ENCODE assay signal across 20 mouse cellular contexts in genomic region chr4:27429210-27429789, GRCm38 (mm10).
DNase-seq lines count a peak whose midpoint lies in the region; ATAC-seq and TF ChIP-seq lines count a peak whose summit lies in the region.
"Had no signal": no experiment of that assay in that cellular context is flagged by ENCODE, and none has a peak within 500 bp of the region (broad histone marks: within the 10 kb centered on the region; RNA-seq: fewer than 3 reads in every experiment).

No protein-coding gene starts in this region.

- H3K27ac ChIP-seq in forebrain, embryonic 11.5 days (ENCODE audit: low read depth, low read length): no peak overlapping the region
- H3K27ac ChIP-seq in forebrain, postnatal 0 days (ENCODE audit: low read depth, low read length): no peak overlapping the region
- no peak overlapping the region for H3K27ac ChIP-seq in hindbrain, embryonic 14.5 days
- H3K27ac ChIP-seq in hindbrain, postnatal 0 days: no peak overlapping the region
- H3K27ac ChIP-seq in forebrain, embryonic 16.5 days (ENCODE audit: low read length): no peak overlapping the region
- no peak overlapping the region for H3K27ac ChIP-seq in neural tube, embryonic 14.5 days (ENCODE audit: low read depth, low read length)
- H3K27ac ChIP-seq: embryonic facial prominence, embryonic 13.5 days; hindbrain, embryonic 15.5 days had no signal

- H3K36me3 ChIP-seq in forebrain, embryonic 11.5 days (ENCODE audit: control insufficient read depth, insufficient read depth, low read length): no peaks in the 10 kb centered on the region
- no peaks in the 10 kb centered on the region for H3K36me3 ChIP-seq in forebrain, postnatal 0 days (ENCODE audit: insufficient read depth)
- no peaks in the 10 kb centered on the region for H3K36me3 ChIP-seq in hindbrain, embryonic 14.5 days (replicated peaks; ENCODE audit: control insufficient read depth, insufficient read depth)
- H3K36me3 ChIP-seq in hindbrain, postnatal 0 days (ENCODE audit: insufficient read depth, low read length): no peaks in the 10 kb centered on the region
- H3K36me3 ChIP-seq in forebrain, embryonic 16.5 days (ENCODE audit: control insufficient read depth, insufficient read depth): no peaks in the 10 kb centered on the region
- H3K36me3 ChIP-seq in neural tube, embryonic 14.5 days (ENCODE audit: control insufficient read depth, insufficient read depth, low read length): no peaks in the 10 kb centered on the region
- H3K36me3 ChIP-seq: embryonic facial prominence, embryonic 13.5 days; G1E; heart, embryonic 12.5 days; hindbrain, embryonic 15.5 days had no signal

- peak; percentile 67; the same call in 1 of the 2 replicates for ATAC-seq in forebrain, embryonic 11.5 days (replicated peaks; ENCODE audit: low FRiP score)
- no peak for ATAC-seq in forebrain, postnatal 0 days
- peak; percentile 84 for ATAC-seq in hindbrain, embryonic 14.5 days (ENCODE audit: low FRiP score)
- no peak for ATAC-seq in hindbrain, postnatal 0 days
- peak; percentile 45 for ATAC-seq in forebrain, embryonic 16.5 days
- ATAC-seq in neural tube, embryonic 14.5 days (ENCODE audit: low read depth): peak; percentile 79
- ATAC-seq: CD4-positive, CD25-positive, alpha-beta regulatory T cell, adult 4 months had no signal

- H3K9me3 ChIP-seq in forebrain, embryonic 11.5 days (ENCODE audit: control insufficient read depth, low read length): no peaks in the 10 kb centered on the region
- no peaks in the 10 kb centered on the region for H3K9me3 ChIP-seq in forebrain, postnatal 0 days (ENCODE audit: low read length)
- H3K9me3 ChIP-seq in hindbrain, embryonic 14.5 days (ENCODE audit: control insufficient read depth, low read length): no peaks in the 10 kb centered on the region
- H3K9me3 ChIP-seq in hindbrain, postnatal 0 days (ENCODE audit: low read length): no peaks in the 10 kb centered on the region
- H3K9me3 ChIP-seq in forebrain, embryonic 16.5 days (ENCODE audit: control insufficient read depth, low read length): no peaks in the 10 kb centered on the region
- no peaks in the 10 kb centered on the region for H3K9me3 ChIP-seq in neural tube, embryonic 14.5 days (ENCODE audit: control insufficient read depth, low read length)
- H3K9me3 ChIP-seq: embryonic facial prominence, embryonic 13.5 days; G1E; heart, embryonic 12.5 days; hindbrain, embryonic 15.5 days had no signal

- TF ChIP-seq CTCF in forebrain, postnatal 0 days (IDR thresholded peaks at IDR 0.05; ENCODE audit: low read depth): no peak
- no peak for TF ChIP-seq CTCF in hindbrain, postnatal 0 days (IDR thresholded peaks at IDR 0.05; ENCODE audit: low read depth)

- no peak overlapping the region for H3K4me2 ChIP-seq in forebrain, embryonic 11.5 days (ENCODE audit: low read depth, low read length, severe bottlenecking)
- no peak overlapping the region for H3K4me2 ChIP-seq in forebrain, postnatal 0 days (ENCODE audit: low read depth)
- H3K4me2 ChIP-seq in hindbrain, embryonic 14.5 days (replicated peaks): no peak overlapping the region
- H3K4me2 ChIP-seq in hindbrain, postnatal 0 days (ENCODE audit: low read depth, low read length): no peak overlapping the region
- H3K4me2 ChIP-seq in forebrain, embryonic 16.5 days (ENCODE audit: low read length): no peak overlapping the region
- H3K4me2 ChIP-seq in neural tube, embryonic 14.5 days (ENCODE audit: low read depth, low read length): no peak overlapping the region
- H3K4me2 ChIP-seq: embryonic facial prominence, embryonic 13.5 days; heart, embryonic 12.5 days; hindbrain, embryonic 15.5 days had no signal

- no peaks in the 10 kb centered on the region for H3K27me3 ChIP-seq in forebrain, embryonic 11.5 days (ENCODE audit: control insufficient read depth, insufficient read depth, low read length)
- H3K27me3 ChIP-seq in forebrain, postnatal 0 days (ENCODE audit: insufficient read depth, low read length): no peaks in the 10 kb centered on the region
- no peaks in the 10 kb centered on the region for H3K27me3 ChIP-seq in hindbrain, embryonic 14.5 days (ENCODE audit: control insufficient read depth, insufficient read depth, low read length)
- H3K27me3 ChIP-seq in hindbrain, postnatal 0 days (ENCODE audit: insufficient read depth, low read length): no peaks in the 10 kb centered on the region
- no peaks in the 10 kb centered on the region for H3K27me3 ChIP-seq in forebrain, embryonic 16.5 days (replicated peaks; ENCODE audit: control insufficient read depth, insufficient read depth, low read length)
- no peaks in the 10 kb centered on the region for H3K27me3 ChIP-seq in neural tube, embryonic 14.5 days (ENCODE audit: control insufficient read depth, insufficient read depth, low read length)
- H3K27me3 ChIP-seq: embryonic facial prominence, embryonic 13.5 days; heart, embryonic 12.5 days; hindbrain, embryonic 15.5 days had no signal

- no peak for DNase-seq in forebrain, embryonic 11.5 days (ENCODE audit: low spot score)
- no peak for DNase-seq in forebrain, postnatal 0 days
- no peak for DNase-seq in hindbrain, embryonic 14.5 days (ENCODE audit: low spot score)
- no peak for DNase-seq in hindbrain, postnatal 0 days (ENCODE audit: low spot score)
- DNase-seq in kidney, postnatal 4 days: no peak
- DNase-seq in frontal cortex, postnatal 36 days (ENCODE audit: low spot score in 2 of 2): no peak
- DNase-seq: adrenal gland, postnatal 14 days; B cell, adult 2 months; cerebellum, adult 18-20 months; cerebellum, adult 9-11 months; cerebellum, postnatal 36 days; gastrocnemius, postnatal 14 days; kidney, adult 11 months had no signal

- no peaks in the 10 kb centered on the region for H3K4me1 ChIP-seq in forebrain, embryonic 11.5 days (replicated peaks; ENCODE audit: control insufficient read depth, insufficient read depth, low read length)
- H3K4me1 ChIP-seq in forebrain, postnatal 0 days (ENCODE audit: insufficient read depth): peaks cover 5% of the 10 kb centered on the region; the same call in 1 of the 2 replicates
- no peaks in the 10 kb centered on the region for H3K4me1 ChIP-seq in hindbrain, embryonic 14.5 days (replicated peaks; ENCODE audit: control insufficient read depth, insufficient read depth, low read length)
- no peaks in the 10 kb centered on the region for H3K4me1 ChIP-seq in hindbrain, postnatal 0 days (ENCODE audit: insufficient read depth, low read length)
- H3K4me1 ChIP-seq in forebrain, embryonic 16.5 days (replicated peaks; ENCODE audit: control insufficient read depth, insufficient read depth, low read length): peaks cover 7% of the 10 kb centered on the region
- no peaks in the 10 kb centered on the region for H3K4me1 ChIP-seq in neural tube, embryonic 14.5 days (ENCODE audit: control insufficient read depth, insufficient read depth, low read length)
- H3K4me1 ChIP-seq: embryonic facial prominence, embryonic 13.5 days; heart, embryonic 12.5 days; hindbrain, embryonic 15.5 days had no signal

- 59% methylated on average over 5 of the region's 5 CpGs for WGBS in forebrain, embryonic 11.5 days
- 39% methylated on average over 5 of the region's 5 CpGs for WGBS in forebrain, postnatal 0 days
- 55% methylated on average over 5 of the region's 5 CpGs for WGBS in hindbrain, embryonic 14.5 days
- WGBS in hindbrain, postnatal 0 days: 46% methylated on average over 5 of the region's 5 CpGs
- 43% methylated on average over 5 of the region's 5 CpGs for WGBS in forebrain, embryonic 16.5 days
- WGBS in neural tube, embryonic 14.5 days: 47% methylated on average over 5 of the region's 5 CpGs

- no peak overlapping the region for H3K4me3 ChIP-seq in forebrain, embryonic 11.5 days (ENCODE audit: low read depth, low read length)
- no peak overlapping the region for H3K4me3 ChIP-seq in forebrain, postnatal 0 days (ENCODE audit: low read depth, low read length)
- H3K4me3 ChIP-seq in hindbrain, embryonic 14.5 days (replicated peaks; ENCODE audit: low read length): no peak overlapping the region
- H3K4me3 ChIP-seq in hindbrain, postnatal 0 days (ENCODE audit: low read length): no peak overlapping the region
- H3K4me3 ChIP-seq in forebrain, embryonic 16.5 days (replicated peaks; ENCODE audit: low read length): no peak overlapping the region
- H3K4me3 ChIP-seq in neural tube, embryonic 14.5 days (ENCODE audit: low read depth, low read length): no peak overlapping the region
- H3K4me3 ChIP-seq: embryonic facial prominence, embryonic 13.5 days; heart, embryonic 12.5 days; hindbrain, embryonic 15.5 days had no signal

- no peak overlapping the region for H3K9ac ChIP-seq in forebrain, embryonic 11.5 days (ENCODE audit: low read length)
- H3K9ac ChIP-seq in forebrain, postnatal 0 days: no peak overlapping the region
- no peak overlapping the region for H3K9ac ChIP-seq in hindbrain, embryonic 14.5 days
- no peak overlapping the region for H3K9ac ChIP-seq in hindbrain, postnatal 0 days (replicated peaks; ENCODE audit: low read length)
- no peak overlapping the region for H3K9ac ChIP-seq in forebrain, embryonic 16.5 days (replicated peaks; ENCODE audit: low read depth, low read length)
- no peak overlapping the region for H3K9ac ChIP-seq in neural tube, embryonic 14.5 days (replicated peaks; ENCODE audit: low read depth, low read length)
- H3K9ac ChIP-seq: embryonic facial prominence, embryonic 13.5 days; heart, embryonic 12.5 days; hindbrain, embryonic 15.5 days had no signal

Comparison
In these comparisons a context has a peak if more than half of its experiments do, and no peak if none do; other contexts are left out.
1. ATAC-seq: peak in forebrain, embryonic 11.5 days (single experiment), hindbrain, embryonic 14.5 days (single experiment), forebrain, embryonic 16.5 days (single experiment) and neural tube, embryonic 14.5 days (single experiment); none in forebrain, postnatal 0 days (single experiment) and hindbrain, postnatal 0 days (single experiment).